Mouse (Mus musculus): ENCODE measurements around the gene Ccdc106. TPM values are rescaled to one million over a fixed set of nuclear protein-coding genes. Genes with fewer than 3 reads are reported as not detected.
A peak's percentile ranks its signal among the peaks of the same experiment; 100 is the strongest.
"Not testable (repeated sequence)": the region's sequence is repeated elsewhere in the genome, so short reads cannot be mapped to it uniquely, and the experiment has no call there.

The Ccdc106 gene
- polyA plus RNA-seq, 1 experiment from 2014 or later, result 5.6 TPM

GRCm38 (mm10) chr7:5016057-5016456, 4.3 kb upstream of the Ccdc106 start:
- H3K9me3 ChIP-seq (ENCODE audit: low read depth, low read length), result no peaks in the 10 kb centered on the region
- H3K27me3 ChIP-seq (ENCODE audit: insufficient read depth, low read length), result no peaks in the 10 kb centered on the region
- peak; percentile 24 for DNase-seq
- H3K9ac ChIP-seq, result peak overlapping the region; percentile 67
- no peaks in the 10 kb centered on the region for H3K4me1 ChIP-seq (ENCODE audit: insufficient read depth)
- ATAC-seq (ENCODE audit: insufficient read depth), result no peak
- peaks cover 19% of the 10 kb centered on the region for H3K36me3 ChIP-seq (ENCODE audit: insufficient read depth)
- peak overlapping the region; percentile 62 for H3K4me3 ChIP-seq (ENCODE audit: low read depth, low read length)
- peak overlapping the region; percentile 97 for H3K27ac ChIP-seq (ENCODE audit: low read depth)
- H3K4me2 ChIP-seq, result peak overlapping the region; percentile 66
- WGBS, result 46% methylated on average over 3 of the region's 3 CpGs
- TF ChIP-seq CTCF (IDR thresholded peaks at IDR 0.05; ENCODE audit: low read depth), result no peak

DNA sequence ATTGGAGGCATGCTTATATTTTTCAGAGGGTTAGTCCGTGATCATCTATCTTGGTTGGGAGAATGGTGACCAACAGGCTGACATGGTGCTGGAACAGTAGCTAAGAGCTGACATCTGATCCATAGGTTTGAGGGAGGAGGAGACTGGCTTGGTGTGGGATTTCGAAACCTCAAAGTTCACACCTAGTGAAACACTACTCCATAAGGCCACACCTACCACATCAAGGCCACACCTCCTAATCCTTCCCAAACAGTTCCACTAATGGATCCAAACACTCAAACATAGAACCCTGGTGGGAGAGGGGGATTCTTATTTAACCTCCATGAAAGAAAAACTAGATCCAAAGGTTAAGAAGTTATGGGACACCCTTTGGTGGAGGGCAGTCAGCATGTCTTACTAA, 3.4 kb upstream of the Ccdc106 start:
- Histone ChIP-seq H3K27me3 (ENCODE audit: insufficient read depth, low read length) (no peaks in the 10 kb centered on the region), H3K4me1 (ENCODE audit: insufficient read depth) (no peaks in the 10 kb centered on the region), H3K9ac (no peak overlapping the region), H3K9me3 (ENCODE audit: low read depth, low read length) (no peaks in the 10 kb centered on the region), H3K4me2 (no peak overlapping the region), H3K36me3 (ENCODE audit: insufficient read depth) (peaks cover 15% of the 10 kb centered on the region), H3K4me3 (ENCODE audit: low read depth, low read length) (no peak overlapping the region), H3K27ac (ENCODE audit: low read depth) (no peak overlapping the region)
- WGBS, result 85% methylated on average over 2 of the region's 2 CpGs
- DNase-seq (no peak), ATAC-seq (ENCODE audit: insufficient read depth) (no peak)
- no peak for TF ChIP-seq CTCF (IDR thresholded peaks at IDR 0.05; ENCODE audit: low read depth)

DNA sequence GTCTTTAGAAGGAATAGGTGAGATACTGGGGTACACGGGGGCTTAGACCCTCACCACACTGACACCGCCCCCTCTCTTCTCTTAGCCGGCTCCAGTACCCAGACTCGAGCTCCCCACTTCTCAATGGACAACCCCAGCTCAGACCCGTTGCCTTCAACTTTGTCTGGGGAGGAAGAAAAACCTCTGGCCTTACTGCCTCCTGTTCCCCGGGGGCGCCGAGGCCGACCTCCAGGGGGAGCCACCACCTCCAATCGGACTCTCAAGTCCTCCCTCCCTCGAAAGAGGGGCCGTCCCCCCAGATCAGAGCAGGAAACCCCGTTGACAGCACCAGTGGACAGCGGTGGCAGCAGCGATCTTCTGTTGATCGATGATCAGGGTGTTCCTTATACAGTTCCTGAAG, 3.0 kb upstream of the Ccdc106 start:
- WGBS, result 93% methylated on average over 16 of the region's 16 CpGs
- no peak overlapping the region for H3K9ac ChIP-seq
- H3K4me1 ChIP-seq (ENCODE audit: insufficient read depth), result no peaks in the 10 kb centered on the region
- H3K27me3 ChIP-seq (ENCODE audit: insufficient read depth, low read length), result no peaks in the 10 kb centered on the region
- no peak for TF ChIP-seq CTCF (IDR thresholded peaks at IDR 0.05; ENCODE audit: low read depth)
- H3K27ac ChIP-seq (ENCODE audit: low read depth), result no peak overlapping the region
- H3K4me2 ChIP-seq, result no peak overlapping the region
- no peak for DNase-seq
- no peak for ATAC-seq (ENCODE audit: insufficient read depth)
- peaks cover 16% of the 10 kb centered on the region for H3K36me3 ChIP-seq (ENCODE audit: insufficient read depth)
- no peaks in the 10 kb centered on the region for H3K9me3 ChIP-seq (ENCODE audit: low read depth, low read length)
- no peak overlapping the region for H3K4me3 ChIP-seq (ENCODE audit: low read depth, low read length)

- H3K27me3 ChIP-seq (ENCODE audit: insufficient read depth, low read length), result no peaks in the 10 kb centered on the region
- DNase-seq (no peak), ATAC-seq (ENCODE audit: insufficient read depth) (no peak)
- H3K36me3 ChIP-seq (ENCODE audit: insufficient read depth), result peaks cover 16% of the 10 kb centered on the region
- no peak for TF ChIP-seq CTCF (IDR thresholded peaks at IDR 0.05; ENCODE audit: low read depth)
- WGBS, result 95% methylated on average over 21 of the region's 21 CpGs
- H3K4me1 ChIP-seq (ENCODE audit: insufficient read depth), result no peaks in the 10 kb centered on the region
- no peak overlapping the region for H3K27ac ChIP-seq (ENCODE audit: low read depth)
- no peak overlapping the region for H3K4me2 ChIP-seq
- H3K4me3 ChIP-seq (ENCODE audit: low read depth, low read length), result no peak overlapping the region
- no peak overlapping the region for H3K9ac ChIP-seq
- no peaks in the 10 kb centered on the region for H3K9me3 ChIP-seq (ENCODE audit: low read depth, low read length)
Measured at GRCm38 (mm10) chr7:5017931-5018330, 2.4 kb upstream of the Ccdc106 start.

- DNase-seq, result peak; percentile 18
- Histone ChIP-seq H3K4me2 (peak overlapping the region; percentile 70), H3K4me3 (ENCODE audit: low read depth, low read length) (peak overlapping the region; percentile 73), H3K9ac (peak overlapping the region; percentile 92), H3K36me3 (ENCODE audit: insufficient read depth) (peaks cover 32% of the 10 kb centered on the region), H3K27ac (ENCODE audit: low read depth) (peak overlapping the region; percentile 96)
- not testable (repeated sequence) for ATAC-seq (ENCODE audit: insufficient read depth); H3K9me3 ChIP-seq (ENCODE audit: low read depth, low read length); H3K27me3 ChIP-seq (ENCODE audit: insufficient read depth, low read length); H3K4me1 ChIP-seq (ENCODE audit: insufficient read depth)
- 28% methylated on average over 8 of the region's 8 CpGs for WGBS
Measured at GRCm38 (mm10) chr7:5019576-5019975, 777 bp upstream of the Ccdc106 start.

- TF ChIP-seq CTCF (IDR thresholded peaks at IDR 0.05; ENCODE audit: low read depth), result no peak
- DNase-seq (peak; percentile 39), ATAC-seq (ENCODE audit: insufficient read depth) (peak; percentile 47; the same call in 1 of the 2 replicates)
- H3K4me2 ChIP-seq, result peak overlapping the region; percentile 70
- H3K4me3 ChIP-seq (ENCODE audit: low read depth, low read length), result peak overlapping the region; percentile 73
- H3K4me1 ChIP-seq (ENCODE audit: insufficient read depth), result no peaks in the 10 kb centered on the region
- no peaks in the 10 kb centered on the region for H3K27me3 ChIP-seq (ENCODE audit: insufficient read depth, low read length)
- WGBS, result under 1% methylated on average over 14 of the region's 15 CpGs
- peak overlapping the region; percentile 92 for H3K9ac ChIP-seq
- H3K27ac ChIP-seq (ENCODE audit: low read depth), result peak overlapping the region; percentile 96
- no peaks in the 10 kb centered on the region for H3K9me3 ChIP-seq (ENCODE audit: low read depth, low read length)
- H3K36me3 ChIP-seq (ENCODE audit: insufficient read depth), result peaks cover 40% of the 10 kb centered on the region
Measured at GRCm38 (mm10) chr7:5020685-5021084, 332 bp downstream of the Ccdc106 start.

GRCm38 (mm10) chr7:5021197-5021596, 844 bp downstream of the Ccdc106 start:
- peaks cover 45% of the 10 kb centered on the region for H3K36me3 ChIP-seq (ENCODE audit: insufficient read depth)
- peak overlapping the region; percentile 92 for H3K9ac ChIP-seq
- peak overlapping the region; percentile 70 for H3K4me2 ChIP-seq
- WGBS, result 45% methylated on average over 5 of the region's 5 CpGs
- peak overlapping the region; percentile 73 for H3K4me3 ChIP-seq (ENCODE audit: low read depth, low read length)
- 0 out of 2 replicates have a peak overlapping the region, but pooled peaks have one; percentile 96 for H3K27ac ChIP-seq (ENCODE audit: low read depth)
- TF ChIP-seq CTCF (IDR thresholded peaks at IDR 0.05; ENCODE audit: low read depth), result no peak
- H3K27me3 ChIP-seq (ENCODE audit: insufficient read depth, low read length), result no peaks in the 10 kb centered on the region
- no peak for DNase-seq
- no peak for ATAC-seq (ENCODE audit: insufficient read depth)
- H3K9me3 ChIP-seq (ENCODE audit: low read depth, low read length), result no peaks in the 10 kb centered on the region
- no peaks in the 10 kb centered on the region for H3K4me1 ChIP-seq (ENCODE audit: insufficient read depth)

DNA sequence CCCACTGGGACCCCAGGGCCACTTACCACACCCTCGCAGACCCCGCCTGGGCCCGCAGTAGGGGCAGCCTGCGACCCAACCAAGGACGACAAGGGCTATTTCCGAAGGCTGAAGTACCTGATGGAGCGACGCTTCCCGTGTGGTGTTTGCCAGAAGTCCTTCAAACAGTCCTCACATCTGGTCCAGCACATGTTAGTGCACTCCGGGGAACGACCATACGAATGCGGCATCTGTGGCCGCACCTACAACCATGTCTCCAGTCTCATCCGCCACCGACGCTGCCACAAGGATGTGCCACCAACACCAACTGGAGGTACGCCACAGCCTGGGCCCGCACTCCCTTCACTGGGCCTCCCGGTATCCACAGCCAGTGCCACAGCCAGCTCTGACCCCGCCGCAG, 9.2 kb downstream of the Ccdc106 start:
- Histone ChIP-seq H3K27me3 (ENCODE audit: insufficient read depth, low read length) (no peaks in the 10 kb centered on the region), H3K4me3 (ENCODE audit: low read depth, low read length) (no peak overlapping the region), H3K36me3 (ENCODE audit: insufficient read depth) (peaks cover 85% of the 10 kb centered on the region), H3K9ac (no peak overlapping the region), H3K9me3 (ENCODE audit: low read depth, low read length) (peaks cover 40% of the 10 kb centered on the region), H3K4me2 (no peak overlapping the region), H3K4me1 (ENCODE audit: insufficient read depth) (no peaks in the 10 kb centered on the region), H3K27ac (ENCODE audit: low read depth) (no peak overlapping the region)
- TF ChIP-seq CTCF (IDR thresholded peaks at IDR 0.05; ENCODE audit: low read depth), result no peak
- no peak for ATAC-seq (ENCODE audit: insufficient read depth)
- WGBS, result 94% methylated on average over 22 of the region's 22 CpGs
- DNase-seq, result no peak
